Mouse (Mus musculus): Measurements from ENCODE around the gene Lsm3. TPM values are rescaled to one million over a fixed set of nuclear protein-coding genes. Genes with fewer than 3 reads are reported as not detected.
A peak's percentile ranks its signal among the peaks of the same experiment; 100 is the strongest.

Gene Lsm3
- total and polyA plus RNA-seq, 3 experiments: 238 to 259 TPM; not detected in 1

DNA sequence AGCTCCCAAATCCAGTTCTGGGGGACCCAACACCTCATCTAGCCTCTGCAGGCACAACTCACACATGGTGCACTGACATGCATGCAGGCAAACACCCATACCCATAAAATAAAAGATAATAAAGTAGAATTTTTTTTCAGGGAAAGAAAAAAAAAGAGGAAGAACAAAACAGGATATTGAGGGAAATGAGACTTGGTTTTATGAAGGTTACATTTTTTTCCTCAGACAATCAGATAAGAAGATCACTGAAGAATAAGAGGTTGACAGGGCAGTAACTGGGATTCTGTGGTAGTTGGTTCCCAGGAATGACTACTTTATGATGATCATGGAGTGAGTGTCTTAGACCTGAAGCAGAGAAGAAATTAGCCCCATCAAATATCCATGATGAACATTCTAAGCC, 1.6 kb upstream of the Lsm3 start:
- Histone ChIP-seq H3K4me1 (ENCODE audit: control insufficient read depth in 1 of 2, insufficient read depth in 2 of 2, low read length in 2 of 2) (peaks cover 2 to 10% of the 10 kb centered on the region in 2 experiments; a peak in 3 of 4 replicates), H3K27ac (ENCODE audit: control insufficient read depth, low read depth, low read length) (no peak overlapping the region; the same call in 1 of the 2 replicates), H3K79me2 (ENCODE audit: control insufficient read depth, insufficient read depth, low read length, poor library complexity) (peaks cover 15% of the 10 kb centered on the region), H3K4me3 (ENCODE audit: control insufficient read depth in 1 of 2, insufficient read depth in 1 of 2, low read depth in 2 of 2, low read length in 2 of 2) (no peak overlapping the region), H3K9me3 (replicated peaks; ENCODE audit: insufficient read depth, low read length) (no peaks in the 10 kb centered on the region), H3K36me3 (ENCODE audit: control insufficient read depth in 1 of 2, insufficient read depth in 2 of 2, low read length in 2 of 2) (peaks cover 7 to 24% of the 10 kb centered on the region in 2 experiments; a peak in 3 of 4 replicates), H3K9ac (ENCODE audit: control insufficient read depth, low read depth, low read length, poor library complexity, severe bottlenecking) (no peak overlapping the region), H3K27me3 (ENCODE audit: control insufficient read depth in 1 of 2, insufficient read depth in 2 of 2, low read length in 2 of 2) (no peaks in the 10 kb centered on the region)
- DNase-seq (ENCODE audit: low read depth, low spot score): peak; percentile 29
- TF ChIP-seq MYB (IDR thresholded peaks at IDR 0.05; ENCODE audit: low read depth, low read length) (no peak), MEF2A (IDR thresholded peaks at IDR 0.05; ENCODE audit: extremely low read depth, insufficient replicate concordance, low read depth, low read length, poor library complexity, severe bottlenecking) (no peak), ZKSCAN1 (IDR thresholded peaks at IDR 0.05; ENCODE audit: low read depth, low read length) (0 out of 2 replicates have a peak, but pooled peaks have one; percentile 34), NRF1 (IDR thresholded peaks at IDR 0.05; ENCODE audit: insufficient read depth, low read depth, low read length, poor library complexity, severe bottlenecking) (no peak), ZNF384 (IDR thresholded peaks at IDR 0.05; ENCODE audit: low read depth, low read length) (peak; percentile 93), RCOR1 (IDR thresholded peaks at IDR 0.05; ENCODE audit: low read depth, low read length) (peak; percentile 58; the same call in 1 of the 2 replicates), ZMIZ1 (IDR thresholded peaks at IDR 0.05; ENCODE audit: low read depth, low read length) (no peak), MXI1 (IDR thresholded peaks at IDR 0.05; ENCODE audit: low read depth, low read length) (0 out of 2 replicates have a peak, but pooled peaks have one; percentile 8), RAD21 (IDR thresholded peaks at IDR 0.05; ENCODE audit: low read depth, low read length) (no peak), EP300 (IDR thresholded peaks at IDR 0.05; ENCODE audit: low read depth in 1 of 2, low read length in 2 of 2) (peak in 1 of 2 experiments; percentile 55; a peak in 2 of 4 replicates), KAT2A (conservative IDR thresholded peaks at IDR 0.05; ENCODE audit: low read depth, low read length) (no peak), MAZ (IDR thresholded peaks at IDR 0.05; ENCODE audit: low read depth, low read length) (no peak), POLR2AphosphoS2 (IDR thresholded peaks at IDR 0.05; ENCODE audit: low read length) (no peak), GATA1 (IDR thresholded peaks at IDR 0.05; ENCODE audit: low read depth, low read length) (peak; percentile 70), USF1 (IDR thresholded peaks at IDR 0.05; ENCODE audit: low read depth, low read length) (no peak), CHD2 (IDR thresholded peaks at IDR 0.05; ENCODE audit: low read length) (no peak), ETS1 (IDR thresholded peaks at IDR 0.05; ENCODE audit: low read depth, low read length) (peak; percentile 45; the same call in 1 of the 2 replicates)

DNA sequence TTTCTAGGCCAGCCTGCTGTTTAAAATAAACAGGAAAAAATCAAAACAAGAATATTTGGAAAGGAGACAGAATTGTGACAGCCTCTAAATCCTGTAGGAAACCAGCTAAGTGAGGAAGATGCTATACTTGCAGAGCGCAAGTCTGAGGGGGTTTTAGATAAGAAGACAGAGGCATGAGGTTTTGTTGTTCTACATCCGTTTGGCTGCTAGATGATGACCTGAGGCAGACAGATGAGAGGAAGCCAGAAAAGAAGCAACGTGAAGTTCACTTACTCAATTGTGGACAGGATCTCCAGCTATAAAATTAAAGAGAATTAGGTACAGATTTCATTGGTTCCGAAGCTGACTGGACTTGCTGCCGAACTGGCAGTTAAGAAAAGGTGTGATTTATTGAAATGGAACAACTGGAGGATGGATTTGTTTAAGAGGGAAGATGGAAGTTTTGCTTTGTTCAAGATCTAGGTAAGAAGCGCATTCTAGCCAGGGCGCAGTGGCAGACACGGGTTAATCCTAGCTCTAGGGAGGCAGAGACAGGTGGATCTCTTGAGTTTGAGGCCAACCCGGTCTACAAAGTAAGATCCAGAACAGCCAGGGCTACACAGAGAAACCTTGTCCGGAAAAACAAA, 878 bp upstream of the Lsm3 start:
- Histone ChIP-seq H3K27ac (ENCODE audit: control insufficient read depth, low read depth, low read length) (peak overlapping the region; percentile 19), H3K4me3 (ENCODE audit: control insufficient read depth in 1 of 2, insufficient read depth in 1 of 2, low read depth in 2 of 2, low read length in 2 of 2) (peak overlapping the region; percentile 59 to 66), H3K36me3 (ENCODE audit: control insufficient read depth in 1 of 2, insufficient read depth in 2 of 2, low read length in 2 of 2) (peaks cover 10 to 24% of the 10 kb centered on the region in 2 experiments; a peak in 3 of 4 replicates), H3K9ac (ENCODE audit: control insufficient read depth, low read depth, low read length, poor library complexity, severe bottlenecking) (peak overlapping the region; percentile 68), H3K27me3 (ENCODE audit: control insufficient read depth in 1 of 2, insufficient read depth in 2 of 2, low read length in 2 of 2) (no peaks in the 10 kb centered on the region), H3K4me1 (ENCODE audit: control insufficient read depth in 1 of 2, insufficient read depth in 2 of 2, low read length in 2 of 2) (peaks cover 2 to 10% of the 10 kb centered on the region in 2 experiments; a peak in 3 of 4 replicates), H3K9me3 (replicated peaks; ENCODE audit: insufficient read depth, low read length) (no peaks in the 10 kb centered on the region), H3K79me2 (ENCODE audit: control insufficient read depth, insufficient read depth, low read length, poor library complexity) (peaks cover 15% of the 10 kb centered on the region)
- TF ChIP-seq GATA1 (IDR thresholded peaks at IDR 0.05; ENCODE audit: low read depth, low read length): 0 out of 2 replicates have a peak, but pooled peaks have one; percentile 58
- TF ChIP-seq RCOR1 (IDR thresholded peaks at IDR 0.05; ENCODE audit: low read depth, low read length): no peak
- DNase-seq (ENCODE audit: low read depth, low spot score): peak; percentile 73
